Mouse (Mus musculus): ENCODE measurements around the gene Tmem190. TPM values are rescaled to one million over a fixed set of nuclear protein-coding genes. Genes with fewer than 3 reads are reported as not detected.
A peak's percentile ranks its signal among the peaks of the same experiment; 100 is the strongest.
"Not testable (repeated sequence)": the region's sequence is repeated elsewhere in the genome, so short reads cannot be mapped to it uniquely, and the experiment has no call there.

The Tmem190 gene
- polyA plus RNA-seq, 1 experiment from 2014 or later, result not detected

GRCm38 (mm10) chr7:4777851-4778637, 4.7 kb upstream of the Tmem190 start:
- no peak overlapping the region for H3K4me3 ChIP-seq
- WGBS, result 4% methylated on average over 20 of the region's 20 CpGs
- no peaks in the 10 kb centered on the region for H3K9me3 ChIP-seq
- no peaks in the 10 kb centered on the region for H3K36me3 ChIP-seq
- no peak for ATAC-seq (ENCODE audit: insufficient number of reproducible peaks, insufficient read depth, low FRiP score, low TSS enrichment, low read depth)
- no peak overlapping the region for H3K27ac ChIP-seq
- H3K9ac ChIP-seq, result 0 out of 2 replicates have a peak overlapping the region, but pooled peaks have one; percentile 55
- H3K4me1 ChIP-seq, result peaks cover 17% of the 10 kb centered on the region
- H3K27me3 ChIP-seq, result peaks cover 68% of the 10 kb centered on the region
- 0 out of 2 replicates have a peak overlapping the region, but pooled peaks have one; percentile 60 for H3K4me2 ChIP-seq

GRCm38 (mm10) chr7:4779921-4780320, 2.8 kb upstream of the Tmem190 start:
- Histone ChIP-seq H3K4me1 (peaks cover 17% of the 10 kb centered on the region), H3K27me3 (peaks cover 62% of the 10 kb centered on the region), H3K9ac (no peak overlapping the region), H3K4me2 (no peak overlapping the region), H3K9me3 (no peaks in the 10 kb centered on the region), H3K27ac (no peak overlapping the region), H3K36me3 (no peaks in the 10 kb centered on the region), H3K4me3 (no peak overlapping the region)
- 42% methylated on average over 5 of the region's 5 CpGs for WGBS
- ATAC-seq (ENCODE audit: insufficient number of reproducible peaks, insufficient read depth, low FRiP score, low TSS enrichment, low read depth), result no peak

DNA sequence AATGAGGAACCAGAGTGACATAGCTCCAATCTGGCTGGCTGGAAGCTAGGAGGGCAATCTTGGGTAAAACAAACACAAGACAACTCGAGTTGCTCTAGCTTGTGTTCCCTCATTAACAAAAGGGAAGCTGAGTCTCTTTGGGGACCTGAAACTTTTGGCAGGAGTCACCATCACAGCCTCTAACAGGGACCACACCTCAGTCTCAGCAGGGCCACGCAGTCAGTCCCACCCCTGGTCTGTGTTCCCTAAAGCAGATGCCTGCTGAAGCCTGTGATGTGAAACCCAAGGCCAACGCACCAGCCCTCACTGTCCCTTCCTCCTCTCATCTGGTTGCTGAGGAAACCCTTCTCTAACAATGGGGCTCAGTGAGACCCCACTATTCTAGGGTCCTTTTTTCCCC, 607 bp upstream of the Tmem190 start:
- Histone ChIP-seq H3K9ac (no peak overlapping the region), H3K4me2 (no peak overlapping the region), H3K4me3 (no peak overlapping the region), H3K4me1 (peaks cover 11% of the 10 kb centered on the region), H3K27me3 (peaks cover 40% of the 10 kb centered on the region), H3K36me3 (no peaks in the 10 kb centered on the region), H3K9me3 (no peaks in the 10 kb centered on the region), H3K27ac (no peak overlapping the region)
- 54% methylated on average over 3 of the region's 3 CpGs for WGBS
- no peak for ATAC-seq (ENCODE audit: insufficient number of reproducible peaks, insufficient read depth, low FRiP score, low TSS enrichment, low read depth)

DNA sequence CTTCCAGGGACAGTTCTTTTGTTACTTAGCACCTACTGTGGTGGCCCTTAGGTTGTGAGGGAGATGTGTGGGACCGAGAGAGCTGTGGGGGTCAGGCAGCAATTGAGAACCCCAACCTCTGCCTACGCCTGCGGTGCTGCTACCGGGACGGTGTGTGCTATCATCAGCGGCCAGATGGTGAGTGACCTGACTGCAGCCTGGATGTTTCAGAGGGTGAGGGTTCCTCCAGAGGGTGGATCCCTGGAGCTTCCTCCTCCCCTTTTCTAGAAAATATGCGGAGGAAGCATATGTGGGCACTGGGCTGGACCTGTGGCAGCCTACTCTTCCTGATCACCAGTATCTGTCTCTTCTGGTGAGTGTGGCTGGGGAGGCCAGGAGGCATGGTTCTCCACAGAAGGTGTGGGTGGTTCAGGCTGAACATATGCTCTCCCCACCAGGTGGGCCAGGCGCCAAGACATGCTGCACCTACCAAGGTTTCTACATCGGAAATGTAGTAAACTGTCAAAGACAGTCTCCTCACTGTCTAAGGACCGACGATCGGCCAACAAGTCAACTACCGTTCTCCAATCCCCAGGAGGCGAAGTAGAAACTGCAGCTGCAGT, 1.0 kb downstream of the Tmem190 start:
- peaks cover 34% of the 10 kb centered on the region for H3K27me3 ChIP-seq

DNA sequence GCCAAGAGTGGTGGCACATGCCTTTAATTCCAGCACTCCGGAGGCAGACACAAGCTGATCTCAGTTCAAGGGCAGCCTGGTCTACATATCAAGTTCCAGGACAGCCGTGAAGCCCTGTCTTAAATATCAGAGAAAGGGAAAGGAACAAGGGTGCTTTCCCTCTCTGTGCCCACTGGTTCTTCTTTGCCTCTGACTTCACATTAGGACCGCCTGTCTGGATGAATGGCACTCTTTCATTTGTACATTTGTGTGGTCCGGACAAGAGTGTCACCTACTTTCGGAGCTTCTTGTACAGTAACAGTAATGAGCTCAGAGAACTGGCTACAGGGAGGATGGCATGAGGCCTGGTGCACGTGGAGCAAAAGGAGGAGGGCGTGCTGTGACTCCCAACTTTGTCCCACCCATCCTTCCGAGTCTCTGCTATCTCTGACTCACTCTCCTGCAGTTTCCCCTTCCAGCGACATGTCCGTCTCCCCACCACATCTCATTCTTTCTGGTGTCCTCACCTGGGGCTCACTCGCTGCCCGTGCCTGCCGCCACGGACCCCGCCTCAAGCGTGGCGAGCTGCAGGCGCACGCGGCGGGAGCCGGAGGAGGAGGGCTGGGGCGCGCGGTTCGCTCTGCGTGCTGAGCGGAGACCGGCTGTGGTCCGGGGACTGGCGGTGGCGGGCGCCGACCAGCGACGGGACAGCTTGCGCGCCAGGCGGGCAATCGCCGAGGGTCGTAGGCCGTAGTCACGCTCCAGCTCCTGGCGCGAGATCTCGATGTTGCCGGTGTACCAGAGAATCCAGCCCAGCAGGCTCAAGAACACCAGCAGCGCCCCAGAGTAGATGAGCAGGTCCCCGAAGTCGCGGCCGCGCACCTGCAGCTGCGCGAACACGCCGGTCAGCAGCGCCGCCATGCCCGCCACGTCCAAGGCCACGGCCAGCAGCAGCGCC, 6.0 kb downstream of the Tmem190 start:
- WGBS, result 1% methylated on average over 64 of the region's 64 CpGs
- Histone ChIP-seq H3K27ac (peak overlapping the region; percentile 33), H3K4me2 (peak overlapping the region; percentile 95), H3K9me3 (no peaks in the 10 kb centered on the region), H3K27me3 (peaks cover 24% of the 10 kb centered on the region), H3K9ac (peak overlapping the region; percentile 84), H3K36me3 (peaks cover 2% of the 10 kb centered on the region), H3K4me1 (peaks cover 14% of the 10 kb centered on the region), H3K4me3 (peak overlapping the region; percentile 59)
- 0 out of 2 replicates have a peak, but pooled peaks have one; percentile 39 for ATAC-seq (ENCODE audit: insufficient number of reproducible peaks, insufficient read depth, low FRiP score, low TSS enrichment, low read depth)

More for the DNA sequence above, 1.0 kb downstream of the Tmem190 start:
- Histone ChIP-seq H3K4me2 (no peak overlapping the region), H3K9me3 (no peaks in the 10 kb centered on the region), H3K4me3 (no peak overlapping the region), H3K9ac (no peak overlapping the region), H3K4me1 (peaks cover 9% of the 10 kb centered on the region; the same call in 1 of the 2 replicates), H3K27ac (no peak overlapping the region), H3K36me3 (no peaks in the 10 kb centered on the region)
- no peak for ATAC-seq (ENCODE audit: insufficient number of reproducible peaks, insufficient read depth, low FRiP score, low TSS enrichment, low read depth)
- 88% methylated on average over 14 of the region's 14 CpGs for WGBS

- Histone ChIP-seq H3K4me3 (peak within 1 kb of the TSS; percentile 59), H3K27ac (peak within 1 kb of the TSS; percentile 33), H3K9ac (peak within 1 kb of the TSS; percentile 84), H3K36me3 (peaks cover 9% of the 10 kb centered on the region), H3K27me3 (peaks cover 24% of the 10 kb centered on the region), H3K9me3 (no peaks in the 10 kb centered on the region), H3K4me1 (peaks cover 20% of the 10 kb centered on the region), H3K4me2 (peak within 1 kb of the TSS; percentile 95)
- 6% methylated on average over 40 of the region's 40 CpGs for WGBS
- ATAC-seq (ENCODE audit: insufficient number of reproducible peaks, insufficient read depth, low FRiP score, low TSS enrichment, low read depth), result 0 out of 2 replicates have a peak, but pooled peaks have one; percentile 8
Observed at GRCm38 (mm10) chr7:4789436-4789935, 6.7 kb downstream of the Tmem190 start, which contains the start of gene Tmem238. Tmem238 (minus strand) TSS chr7:4789656.

- H3K9ac ChIP-seq, result peak within 1 kb of the TSS; percentile 96
- H3K27ac ChIP-seq, result peak within 1 kb of the TSS; percentile 96
- H3K9me3 ChIP-seq, result no peaks in the 10 kb centered on the region
- 1% methylated on average over 54 of the region's 54 CpGs for WGBS
- peak within 1 kb of the TSS; percentile 86 for H3K4me2 ChIP-seq
- peaks cover 22% of the 10 kb centered on the region for H3K27me3 ChIP-seq
- ATAC-seq (ENCODE audit: insufficient number of reproducible peaks, insufficient read depth, low FRiP score, low TSS enrichment, low read depth), result peak; percentile 83
- peaks cover 23% of the 10 kb centered on the region for H3K4me1 ChIP-seq
- peaks cover 37% of the 10 kb centered on the region for H3K36me3 ChIP-seq
- H3K4me3 ChIP-seq, result peak within 1 kb of the TSS; percentile 87
Observed at GRCm38 (mm10) chr7:4792278-4793212, 9.8 kb downstream of the Tmem190 start, which contains the start of gene Rpl28. Rpl28 (plus strand) TSS chr7:4792874.

- not testable (repeated sequence) for H3K9me3 ChIP-seq; ATAC-seq (ENCODE audit: insufficient number of reproducible peaks, insufficient read depth, low FRiP score, low TSS enrichment, low read depth)
- H3K4me2 ChIP-seq, result peak overlapping the region; percentile 86
- under 1% methylated on average over 31 of the region's 31 CpGs for WGBS
- peak overlapping the region; percentile 87 for H3K4me3 ChIP-seq
- H3K27ac ChIP-seq, result peak overlapping the region; percentile 96
- peaks cover 19% of the 10 kb centered on the region for H3K27me3 ChIP-seq
- H3K36me3 ChIP-seq, result peaks cover 41% of the 10 kb centered on the region
- peaks cover 22% of the 10 kb centered on the region for H3K4me1 ChIP-seq
- peak overlapping the region; percentile 96 for H3K9ac ChIP-seq
Observed at GRCm38 (mm10) chr7:4793248-4793647, 10.5 kb downstream of the Tmem190 start.

DNA sequence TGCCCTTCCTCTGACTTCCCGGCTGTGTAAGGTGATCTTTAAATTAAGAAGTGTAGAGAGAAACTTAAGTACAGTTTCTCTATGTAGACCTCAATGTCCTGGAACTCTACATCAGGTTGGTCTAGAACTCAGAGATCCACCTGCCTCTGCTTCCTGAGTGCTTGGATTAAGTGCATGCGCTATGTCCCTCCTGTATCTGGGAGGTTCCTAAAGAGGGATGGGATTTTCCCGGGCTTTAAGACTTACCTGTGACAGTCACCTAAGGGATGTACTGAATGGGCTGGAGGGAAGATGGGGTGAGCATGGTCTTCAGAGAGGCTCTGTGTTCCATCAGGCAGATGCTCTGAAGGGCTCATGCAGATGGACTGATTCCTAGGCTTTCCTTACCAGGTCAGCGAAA, 10.9 kb downstream of the Tmem190 start:
- Histone ChIP-seq H3K4me2 (peak overlapping the region; percentile 86), H3K27ac (no peak overlapping the region), H3K27me3 (peaks cover 15% of the 10 kb centered on the region), H3K36me3 (peaks cover 41% of the 10 kb centered on the region), H3K9me3 (no peaks in the 10 kb centered on the region), H3K4me1 (peaks cover 18% of the 10 kb centered on the region), H3K9ac (peak overlapping the region; percentile 96), H3K4me3 (peak overlapping the region; percentile 87)
- no peak for ATAC-seq (ENCODE audit: insufficient number of reproducible peaks, insufficient read depth, low FRiP score, low TSS enrichment, low read depth)
- WGBS, result 33% methylated on average over 4 of the region's 4 CpGs

- Histone ChIP-seq H3K27me3 (peaks cover 5% of the 10 kb centered on the region), H3K4me1 (peaks cover 11% of the 10 kb centered on the region), H3K4me2 (peak overlapping the region; percentile 86), H3K9me3 (no peaks in the 10 kb centered on the region), H3K36me3 (peaks cover 41% of the 10 kb centered on the region), H3K9ac (peak overlapping the region; percentile 96), H3K27ac (no peak overlapping the region), H3K4me3 (peak overlapping the region; percentile 87; the same call in 1 of the 2 replicates)
- 88% methylated on average over 3 of the region's 3 CpGs for WGBS
- no peak for ATAC-seq (ENCODE audit: insufficient number of reproducible peaks, insufficient read depth, low FRiP score, low TSS enrichment, low read depth)
Observed at GRCm38 (mm10) chr7:4794631-4795168, 12.0 kb downstream of the Tmem190 start.

Measured in embryonic facial prominence, embryonic 13.5 days (tissue).